Mouse (Mus musculus) midbrain, embryonic 11.5 days (tissue): ENCODE data around the gene Dnah8. TPM values are rescaled to one million over a fixed set of nuclear protein-coding genes. Genes with fewer than 3 reads are reported as not detected.

Experiments used
- ATAC-seq: fragments of 200-750 bp; cut with Nextera tagmentation; 2 replicates; pipeline ENCODE4 v1.8.0; 2017; ENCODE audit warnings: moderate TSS enrichment, moderate library complexity; ENCODE audit not compliant: low FRiP score
- DNase-seq: peaks from one replicate; pipeline ENCODE4 v3.0.0; 2015; ENCODE audit warnings: low spot score; ENCODE audit errors: missing footprints
- H3K27ac ChIP-seq: fragments of 300-500 bp; sonication (generic); 2 replicates; pipeline ENCODE4 v1.5.1; 2014; ENCODE audit warnings: low read depth, low read length
- H3K27me3 ChIP-seq: fragments of 300-500 bp; sonication (generic); 2 replicates; pipeline ENCODE4 v1.6.1; 2014; ENCODE audit warnings: mild to moderate bottlenecking, low read length, moderate library complexity, mixed read lengths; ENCODE audit not compliant: control insufficient read depth, insufficient read depth
- H3K36me3 ChIP-seq: fragments of 300-500 bp; sonication (generic); 2 replicates; pipeline ENCODE4 v1.6.1; 2014; ENCODE audit warnings: mild to moderate bottlenecking, low read length, moderate library complexity, mixed read lengths; ENCODE audit not compliant: control insufficient read depth, insufficient read depth
- H3K4me1 ChIP-seq: fragments of 300-500 bp; sonication (generic); 2 replicates; pipeline ENCODE4 v1.6.1; 2014; ENCODE audit warnings: low read length; ENCODE audit not compliant: control insufficient read depth, insufficient read depth
- H3K4me2 ChIP-seq: fragments of 300-500 bp; sonication (generic); 2 replicates; pipeline ENCODE4 v1.6.1; 2014; ENCODE audit warnings: mild to moderate bottlenecking, moderate library complexity
- H3K4me3 ChIP-seq: fragments of 300-500 bp; sonication (generic); 2 replicates; pipeline ENCODE4 v1.5.1; 2014; ENCODE audit warnings: low read depth, low read length
- H3K9ac ChIP-seq: fragments of 300-500 bp; sonication (generic); 2 replicates; pipeline ENCODE4 v1.6.1; 2014; ENCODE audit warnings: low read length
- H3K9me3 ChIP-seq: fragments of 300-500 bp; sonication (generic); 2 replicates; pipeline ENCODE4 v1.6.1; 2016; ENCODE audit warnings: low read length; ENCODE audit not compliant: control insufficient read depth
- WGBS: fragments of 180-500 bp; shearing (Covaris S2); extraction: QIAGEN DNeasy Blood & Tissue Kit; methylation state at CpG from one replicate; pipeline ENCODE4 v1.1.7; 2014; 5-methylcytosine and 5-hydroxymethylcytosine counted together
- polyA plus RNA-seq: library from polyadenylated mRNA; unstranded; fragments of >200 nt; fragmentation: Nextera tagmentation; extraction: Ambion mirVana; gene quantifications from 2 replicates; pipeline ENCODE4 v1.2.1, GENCODE M21; 2014

Dnah8 gene
- polyA plus RNA-seq, 1 experiment from 2014 or later = 1.1 TPM

DNA sequence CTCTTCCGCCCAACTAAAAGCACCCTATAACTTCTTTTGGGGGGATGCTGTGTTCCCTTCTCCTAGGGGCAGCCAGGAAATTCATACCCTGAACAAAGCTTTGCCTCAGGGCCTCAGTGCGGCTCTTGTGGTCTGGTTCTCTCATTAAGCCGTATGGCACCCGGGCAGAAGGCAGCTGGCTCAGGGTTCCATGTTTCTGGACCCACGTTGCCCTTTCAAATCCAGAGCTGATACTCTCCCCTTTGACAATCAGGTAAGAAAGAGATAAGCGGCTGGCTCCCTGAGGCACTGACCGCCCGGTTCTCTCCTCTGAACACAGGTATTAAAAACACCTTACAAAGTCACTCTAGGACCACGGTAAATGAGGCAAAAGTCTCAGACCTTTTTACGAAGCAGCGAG lies 17.9 kb upstream of the Dnah8 start:
- Histone ChIP-seq H3K4me2 (no peak overlapping the region), H3K4me1 (peaks cover 14% of the 10 kb centered on the region; the same call in 1 of the 2 replicates), H3K27ac (no peak overlapping the region), H3K36me3 (peaks cover 6% of the 10 kb centered on the region; the same call in 1 of the 2 replicates), H3K9ac (no peak overlapping the region), H3K9me3 (no peaks in the 10 kb centered on the region), H3K4me3 (no peak overlapping the region), H3K27me3 (no peaks in the 10 kb centered on the region)
- peak; percentile 69 for DNase-seq
- ATAC-seq = no peak
- 92% methylated on average over 11 of the region's 11 CpGs for WGBS

DNA sequence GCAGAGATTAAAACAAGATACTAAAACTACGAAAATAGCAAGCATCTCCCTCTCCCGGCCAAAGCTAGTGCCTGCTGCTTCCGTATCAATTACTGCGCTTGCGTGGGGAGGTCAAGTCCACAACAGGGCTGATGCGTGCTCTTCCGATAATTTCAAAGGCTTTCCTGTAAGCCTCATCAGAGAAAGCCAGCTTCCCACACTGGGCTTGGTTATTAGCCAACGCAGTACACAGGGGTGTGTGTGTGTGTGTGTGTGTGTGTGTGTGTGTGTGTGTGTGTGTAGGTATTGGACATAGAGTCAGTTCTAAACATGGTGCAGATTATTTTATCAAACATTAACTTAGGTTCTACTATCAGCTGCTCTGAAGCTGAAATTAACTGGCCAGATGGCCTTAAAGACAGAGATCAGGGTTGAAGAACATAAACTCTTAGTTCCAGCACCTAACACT lies 17.5 kb upstream of the Dnah8 start:
- Histone ChIP-seq H3K4me1 (peaks cover 19% of the 10 kb centered on the region; the same call in 1 of the 2 replicates), H3K36me3 (peaks cover 6% of the 10 kb centered on the region; the same call in 1 of the 2 replicates), H3K4me2 (no peak overlapping the region), H3K27ac (no peak overlapping the region), H3K9ac (no peak overlapping the region), H3K4me3 (no peak overlapping the region), H3K27me3 (no peaks in the 10 kb centered on the region), H3K9me3 (no peaks in the 10 kb centered on the region)
- DNase-seq (no peak), ATAC-seq (no peak)
- 95% methylated on average over 8 of the region's 8 CpGs for WGBS

DNA sequence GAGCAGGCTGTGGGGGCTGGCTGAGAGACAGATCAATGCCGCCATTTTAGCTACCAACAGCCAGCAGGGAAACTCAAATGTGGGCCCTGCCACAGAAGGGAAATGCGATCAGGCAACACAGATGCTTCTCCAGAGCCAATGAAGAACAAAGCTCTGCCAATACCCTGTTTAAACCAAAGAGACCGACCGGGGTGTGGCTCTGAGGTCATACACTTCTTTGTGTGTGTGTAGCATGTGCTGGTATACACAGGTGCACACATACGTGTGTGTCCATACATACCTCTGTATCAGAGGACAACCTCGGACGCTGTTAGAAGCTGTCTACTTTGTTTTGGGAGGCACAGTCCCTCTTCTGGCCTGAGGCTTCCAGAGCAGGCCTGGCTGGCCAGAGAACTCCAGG lies 16.8 kb upstream of the Dnah8 start:
- H3K9me3 ChIP-seq = no peaks in the 10 kb centered on the region
- H3K4me3 ChIP-seq = no peak overlapping the region
- no peaks in the 10 kb centered on the region for H3K27me3 ChIP-seq
- peaks cover 6% of the 10 kb centered on the region; the same call in 1 of the 2 replicates for H3K36me3 ChIP-seq
- peaks cover 19% of the 10 kb centered on the region; the same call in 1 of the 2 replicates for H3K4me1 ChIP-seq
- H3K27ac ChIP-seq = no peak overlapping the region
- WGBS = 87% methylated on average over 7 of the region's 7 CpGs
- no peak overlapping the region for H3K4me2 ChIP-seq
- ATAC-seq = no peak
- H3K9ac ChIP-seq = no peak overlapping the region
- peak; percentile 51 for DNase-seq

DNA sequence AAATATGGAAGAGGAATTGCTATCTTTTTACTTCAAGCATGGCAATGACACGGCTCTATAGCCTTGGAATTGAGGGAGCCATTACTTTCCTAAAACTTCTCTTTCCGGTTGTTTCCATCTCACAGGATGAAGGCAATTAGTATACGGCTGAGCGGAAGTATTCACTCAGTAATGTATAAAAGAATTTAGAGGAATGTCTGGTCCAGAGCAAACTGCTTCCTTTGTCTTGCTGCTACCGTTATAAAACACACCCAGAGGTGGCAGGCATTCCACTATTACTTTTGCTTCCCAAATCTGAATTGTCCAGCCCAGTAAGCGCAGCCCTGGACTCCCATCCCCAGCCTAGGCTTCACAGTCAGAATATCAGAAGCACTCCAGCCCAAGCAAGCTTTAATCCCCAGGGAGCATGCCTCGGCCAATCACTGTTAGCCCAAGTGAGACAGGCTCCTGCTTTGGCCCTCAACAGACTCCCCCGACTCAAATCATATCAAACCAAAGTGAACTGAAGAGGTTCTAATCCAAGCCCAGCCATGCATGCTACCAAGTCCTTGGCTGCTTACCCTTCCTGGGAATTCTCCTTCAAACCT lies 16.2 kb upstream of the Dnah8 start:
- Histone ChIP-seq H3K27me3 (no peaks in the 10 kb centered on the region), H3K27ac (no peak overlapping the region), H3K9me3 (no peaks in the 10 kb centered on the region), H3K4me3 (no peak overlapping the region), H3K4me2 (no peak overlapping the region), H3K36me3 (peaks cover 3% of the 10 kb centered on the region; the same call in 1 of the 2 replicates), H3K4me1 (peaks cover 19% of the 10 kb centered on the region; the same call in 1 of the 2 replicates), H3K9ac (no peak overlapping the region)
- 66% methylated on average over 8 of the region's 8 CpGs for WGBS
- ATAC-seq (no peak), DNase-seq (peak; percentile 78)

DNA sequence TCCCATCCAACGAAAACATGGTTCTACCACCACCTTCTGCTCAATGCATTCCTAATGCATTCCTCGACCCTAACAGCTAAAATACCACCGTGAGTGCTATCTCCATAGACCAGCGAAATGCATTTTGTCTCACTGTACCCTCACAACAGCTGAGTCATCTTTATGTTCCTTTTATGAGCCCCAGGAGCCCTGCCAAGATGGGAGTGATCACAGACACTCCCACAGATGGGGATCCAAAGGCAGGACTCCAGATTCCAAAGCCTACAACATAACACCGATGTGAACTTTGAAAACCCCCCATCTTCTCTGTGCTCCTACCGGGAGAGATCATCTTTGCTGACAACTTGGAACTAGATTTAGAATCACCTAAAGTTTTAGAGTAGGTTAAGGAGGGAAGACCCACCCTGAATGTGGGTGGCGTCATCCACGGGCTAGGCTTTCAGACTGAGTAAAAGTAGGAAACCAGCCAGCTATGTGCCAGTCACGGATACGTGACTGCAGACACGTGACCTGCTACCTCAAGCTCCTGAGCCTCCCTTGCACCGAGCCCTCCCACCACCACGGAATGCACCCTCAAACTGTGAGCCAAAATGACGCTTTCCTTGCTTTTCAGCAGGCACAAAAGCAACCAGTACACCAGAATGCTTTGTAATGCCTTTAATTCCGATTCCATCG lies 14.7 kb upstream of the Dnah8 start:
- no peak overlapping the region for H3K4me2 ChIP-seq
- H3K9ac ChIP-seq = no peak overlapping the region
- no peak overlapping the region for H3K4me3 ChIP-seq
- H3K27ac ChIP-seq = no peak overlapping the region
- no peaks in the 10 kb centered on the region for H3K27me3 ChIP-seq
- H3K4me1 ChIP-seq = peaks cover 19% of the 10 kb centered on the region; the same call in 1 of the 2 replicates
- no peaks in the 10 kb centered on the region for H3K36me3 ChIP-seq
- DNase-seq (peak; percentile 19), ATAC-seq (no peak)
- WGBS = 92% methylated on average over 16 of the region's 16 CpGs
- H3K9me3 ChIP-seq = no peaks in the 10 kb centered on the region

DNA sequence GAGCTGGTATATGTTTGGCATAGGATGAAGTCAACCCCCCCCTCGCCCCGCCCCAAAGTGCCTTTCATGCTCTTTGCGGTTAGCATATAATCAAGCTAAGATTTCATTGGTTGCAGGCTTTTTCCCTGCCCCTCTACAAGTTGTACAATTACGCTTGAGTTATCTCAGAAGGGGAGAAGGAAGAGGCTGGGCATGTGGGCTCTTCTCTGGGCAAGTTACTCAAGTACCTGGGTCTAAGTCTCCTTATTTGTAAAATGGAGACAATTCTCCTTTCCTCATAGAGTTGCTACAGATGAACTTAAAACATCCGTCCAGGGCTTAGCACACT lies 14.2 kb upstream of the Dnah8 start:
- Histone ChIP-seq H3K27me3 (no peaks in the 10 kb centered on the region), H3K36me3 (no peaks in the 10 kb centered on the region), H3K4me2 (no peak overlapping the region), H3K4me3 (no peak overlapping the region), H3K27ac (no peak overlapping the region), H3K9me3 (no peaks in the 10 kb centered on the region), H3K9ac (no peak overlapping the region), H3K4me1 (peaks cover 19% of the 10 kb centered on the region; the same call in 1 of the 2 replicates)
- WGBS = 91% methylated on average over 5 of the region's 5 CpGs
- no peak for ATAC-seq
- peak; percentile 45 for DNase-seq

DNA sequence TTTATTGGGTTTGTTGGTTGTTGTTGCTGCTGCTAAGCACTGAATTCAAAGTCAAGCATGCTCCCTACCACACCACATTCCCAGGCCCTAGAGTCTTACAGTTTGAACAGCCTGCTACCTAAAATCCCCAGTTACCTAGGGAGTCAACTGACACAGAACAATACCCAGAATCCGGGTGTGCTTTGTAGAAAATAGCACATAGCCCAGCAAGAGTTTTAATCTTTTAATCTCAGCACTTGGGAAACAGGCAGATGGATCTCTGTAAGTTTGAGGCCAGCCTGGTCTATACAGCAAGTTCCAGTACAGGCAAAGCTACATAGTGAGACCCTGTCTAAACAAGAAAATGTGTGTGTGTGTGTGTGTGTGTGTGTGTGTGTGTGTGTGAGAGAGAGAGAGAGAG lies 13.4 kb upstream of the Dnah8 start:
- peak; percentile 76 for DNase-seq
- no peak for ATAC-seq
- Histone ChIP-seq H3K4me3 (no peak overlapping the region), H3K9me3 (no peaks in the 10 kb centered on the region), H3K27me3 (no peaks in the 10 kb centered on the region), H3K36me3 (no peaks in the 10 kb centered on the region), H3K4me1 (peaks cover 19% of the 10 kb centered on the region; the same call in 1 of the 2 replicates), H3K9ac (no peak overlapping the region), H3K4me2 (no peak overlapping the region; the same call in 1 of the 2 replicates), H3K27ac (no peak overlapping the region)
- WGBS = 52% methylated on average over 1 of the region's 1 CpGs

DNA sequence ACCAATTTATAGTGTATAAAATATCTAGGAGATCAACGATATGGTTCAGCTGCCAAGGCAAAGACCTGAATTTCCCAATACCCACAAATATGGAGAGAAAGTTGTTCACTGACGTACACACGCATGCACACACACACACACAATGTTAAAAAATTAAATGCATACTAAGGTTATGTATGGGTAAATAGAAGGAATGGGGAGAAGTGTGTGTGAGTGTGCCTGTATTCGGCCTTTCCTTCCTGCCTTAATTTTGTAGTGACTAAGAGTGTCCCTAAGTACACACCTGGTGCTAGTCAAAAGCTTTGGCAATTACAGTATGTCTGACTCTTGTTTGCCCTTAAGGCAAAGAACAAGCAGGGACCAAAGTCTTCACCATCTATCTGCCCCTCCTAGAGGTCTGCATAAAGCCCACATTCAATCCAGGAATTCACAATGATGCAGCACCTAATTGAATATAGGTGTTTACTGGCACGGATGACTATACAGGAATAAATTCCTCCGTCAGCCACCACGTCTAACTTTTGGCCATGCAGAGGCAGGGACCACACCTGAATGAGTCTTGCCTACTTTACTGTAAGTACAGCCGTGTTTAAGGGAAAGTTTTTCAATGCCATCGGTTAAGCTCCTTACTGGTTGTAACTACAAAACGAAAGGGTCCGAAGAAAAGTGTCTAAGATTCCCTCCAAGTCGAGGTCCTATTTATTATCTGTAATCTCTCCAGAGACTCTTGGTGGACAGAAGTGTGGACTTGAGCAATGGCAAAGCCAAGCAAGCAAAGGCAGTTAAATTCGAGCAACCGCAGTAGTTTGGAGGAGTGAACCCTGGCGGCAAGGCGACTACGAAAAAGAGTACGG lies 12.7 kb upstream of the Dnah8 start:
- Histone ChIP-seq H3K36me3 (no peaks in the 10 kb centered on the region), H3K4me2 (peak overlapping the region; percentile 50), H3K4me3 (peak overlapping the region; percentile 65), H3K4me1 (peaks cover 19% of the 10 kb centered on the region; the same call in 1 of the 2 replicates), H3K9ac (peak overlapping the region; percentile 87), H3K27ac (peak overlapping the region; percentile 65; the same call in 1 of the 2 replicates), H3K27me3 (no peaks in the 10 kb centered on the region), H3K9me3 (no peaks in the 10 kb centered on the region)
- no peak for ATAC-seq
- peak; percentile 66 for DNase-seq
- WGBS = 26% methylated on average over 18 of the region's 18 CpGs
